Mouse (Mus musculus): ENCODE measurements around the gene Taf1b. TPM values are rescaled to one million over a fixed set of nuclear protein-coding genes. Genes with fewer than 3 reads are reported as not detected.
"Not testable (repeated sequence)": the region's sequence is repeated elsewhere in the genome, so short reads cannot be mapped to it uniquely, and the experiment has no call there.

The Taf1b gene
- 32.4 and 33.0 TPM in 2 replicates for polyA plus RNA-seq (2014; fragmentation: Nextera tagmentation; extraction: Ambion mirVana)

- Histone ChIP-seq H3K36me3 (ENCODE audit: control insufficient read depth, insufficient read depth, low read length) (no peaks in the 10 kb centered on the region), H3K9ac (ENCODE audit: low read length) (peak within 1 kb of the TSS; percentile 76), H3K4me3 (ENCODE audit: low read depth, low read length) (peak within 1 kb of the TSS; percentile 72), H3K4me2 (peak within 1 kb of the TSS; percentile 49), H3K4me1 (ENCODE audit: control insufficient read depth, insufficient read depth, low read length) (no peaks in the 10 kb centered on the region), H3K27ac (ENCODE audit: low read depth, low read length) (no peak within 1 kb of the TSS), H3K27me3 (ENCODE audit: control insufficient read depth, insufficient read depth, low read length) (no peaks in the 10 kb centered on the region), H3K9me3 (ENCODE audit: control insufficient read depth, low read length) (no peaks in the 10 kb centered on the region)
- peak; percentile 93 for ATAC-seq (ENCODE audit: low FRiP score)
- DNase-seq (ENCODE audit: low spot score, missing footprints): peak; percentile 98
- 12% methylated on average over 22 of the region's 31 CpGs for WGBS
These were observed at the start of gene Taf1b for GRCm38 (mm10) chr12:24498150-24498840. Gene Taf1b, plus strand, starts transcription at chr12:24498359.

GRCm38 (mm10) chr12:24460406-24460805 lies 37.8 kb upstream of the Taf1b start:
- DNase-seq (ENCODE audit: low spot score, missing footprints): no peak
- Histone ChIP-seq H3K27ac (ENCODE audit: low read depth, low read length) (no peak overlapping the region), H3K4me3 (ENCODE audit: low read depth, low read length) (no peak overlapping the region)

GRCm38 (mm10) chr12:24462121-24462520 lies 36.0 kb upstream of the Taf1b start:
- DNase-seq (ENCODE audit: low spot score, missing footprints); H3K4me1 ChIP-seq (ENCODE audit: control insufficient read depth, insufficient read depth, low read length); H3K9ac ChIP-seq (ENCODE audit: low read length); H3K4me3 ChIP-seq (ENCODE audit: low read depth, low read length); H3K27me3 ChIP-seq (ENCODE audit: control insufficient read depth, insufficient read depth, low read length); H3K27ac ChIP-seq (ENCODE audit: low read depth, low read length); H3K9me3 ChIP-seq (ENCODE audit: control insufficient read depth, low read length); ATAC-seq (ENCODE audit: low FRiP score); H3K4me2 ChIP-seq; H3K36me3 ChIP-seq (ENCODE audit: control insufficient read depth, insufficient read depth, low read length): not testable (repeated sequence)
- 36% methylated on average over 4 of the region's 4 CpGs for WGBS

More at GRCm38 (mm10) chr12:24460406-24460805, 37.8 kb upstream of the Taf1b start:
- Histone ChIP-seq H3K27me3 (ENCODE audit: control insufficient read depth, insufficient read depth, low read length) (no peaks in the 10 kb centered on the region), H3K9me3 (ENCODE audit: control insufficient read depth, low read length) (no peaks in the 10 kb centered on the region; the same call in 1 of the 2 replicates), H3K9ac (ENCODE audit: low read length) (no peak overlapping the region), H3K4me1 (ENCODE audit: control insufficient read depth, insufficient read depth, low read length) (no peaks in the 10 kb centered on the region), H3K36me3 (ENCODE audit: control insufficient read depth, insufficient read depth, low read length) (no peaks in the 10 kb centered on the region), H3K4me2 (no peak overlapping the region)
- 90% methylated on average over 10 of the region's 10 CpGs for WGBS
- no peak for ATAC-seq (ENCODE audit: low FRiP score)

GRCm38 (mm10) chr12:24463490-24463889 lies 34.7 kb upstream of the Taf1b start:
- not testable (repeated sequence) for H3K36me3 ChIP-seq (ENCODE audit: control insufficient read depth, insufficient read depth, low read length); H3K4me3 ChIP-seq (ENCODE audit: low read depth, low read length); H3K4me1 ChIP-seq (ENCODE audit: control insufficient read depth, insufficient read depth, low read length); ATAC-seq (ENCODE audit: low FRiP score); H3K4me2 ChIP-seq; H3K9ac ChIP-seq (ENCODE audit: low read length); DNase-seq (ENCODE audit: low spot score, missing footprints); H3K9me3 ChIP-seq (ENCODE audit: control insufficient read depth, low read length); H3K27ac ChIP-seq (ENCODE audit: low read depth, low read length); H3K27me3 ChIP-seq (ENCODE audit: control insufficient read depth, insufficient read depth, low read length)
- WGBS: 79% methylated on average over 6 of the region's 6 CpGs

GRCm38 (mm10) chr12:24468966-24469365 lies 29.2 kb upstream of the Taf1b start:
- no peaks in the 10 kb centered on the region for H3K27me3 ChIP-seq (ENCODE audit: control insufficient read depth, insufficient read depth, low read length)
- no peaks in the 10 kb centered on the region for H3K36me3 ChIP-seq (ENCODE audit: control insufficient read depth, insufficient read depth, low read length)
- no peak for ATAC-seq (ENCODE audit: low FRiP score)
- H3K4me2 ChIP-seq: no peak overlapping the region
- DNase-seq (ENCODE audit: low spot score, missing footprints): no peak
- no peak overlapping the region for H3K27ac ChIP-seq (ENCODE audit: low read depth, low read length)
- 83% methylated on average over 2 of the region's 2 CpGs for whole genome bisulfite sequencing
- H3K4me1 ChIP-seq (ENCODE audit: control insufficient read depth, insufficient read depth, low read length): no peaks in the 10 kb centered on the region
- H3K9ac ChIP-seq (ENCODE audit: low read length): no peak overlapping the region
- H3K9me3 ChIP-seq (ENCODE audit: control insufficient read depth, low read length): no peaks in the 10 kb centered on the region
- H3K4me3 ChIP-seq (ENCODE audit: low read depth, low read length): no peak overlapping the region

- 18% methylated on average over 4 of the region's 4 CpGs for WGBS
- Histone ChIP-seq H3K27ac (ENCODE audit: low read depth, low read length) (no peak overlapping the region), H3K9ac (ENCODE audit: low read length) (no peak overlapping the region), H3K4me3 (ENCODE audit: low read depth, low read length) (no peak overlapping the region), H3K36me3 (ENCODE audit: control insufficient read depth, insufficient read depth, low read length) (no peaks in the 10 kb centered on the region), H3K27me3 (ENCODE audit: control insufficient read depth, insufficient read depth, low read length) (no peaks in the 10 kb centered on the region), H3K4me1 (ENCODE audit: control insufficient read depth, insufficient read depth, low read length) (no peaks in the 10 kb centered on the region), H3K4me2 (no peak overlapping the region), H3K9me3 (ENCODE audit: control insufficient read depth, low read length) (no peaks in the 10 kb centered on the region)
- DNase-seq (ENCODE audit: low spot score, missing footprints): peak; percentile 89
- ATAC-seq (ENCODE audit: low FRiP score): no peak
These were observed 27.2 kb upstream of the Taf1b start for GRCm38 (mm10) chr12:24470943-24471342.

- DNase-seq (ENCODE audit: low spot score, missing footprints) (no peak), ATAC-seq (ENCODE audit: low FRiP score) (no peak)
- no peak overlapping the region for H3K4me3 ChIP-seq (ENCODE audit: low read depth, low read length)
- H3K4me2 ChIP-seq: no peak overlapping the region
- H3K27ac ChIP-seq (ENCODE audit: low read depth, low read length): no peak overlapping the region
- no peaks in the 10 kb centered on the region for H3K27me3 ChIP-seq (ENCODE audit: control insufficient read depth, insufficient read depth, low read length)
- 70% methylated on average over 3 of the region's 3 CpGs for WGBS
- H3K4me1 ChIP-seq (ENCODE audit: control insufficient read depth, insufficient read depth, low read length): no peaks in the 10 kb centered on the region
- no peaks in the 10 kb centered on the region for H3K9me3 ChIP-seq (ENCODE audit: control insufficient read depth, low read length)
- H3K36me3 ChIP-seq (ENCODE audit: control insufficient read depth, insufficient read depth, low read length): no peaks in the 10 kb centered on the region
- H3K9ac ChIP-seq (ENCODE audit: low read length): no peak overlapping the region
These were observed 24.9 kb upstream of the Taf1b start for GRCm38 (mm10) chr12:24473221-24473620.

GRCm38 (mm10) chr12:24484930-24485329 lies 13.2 kb upstream of the Taf1b start:
- Histone ChIP-seq H3K4me2 (no peak overlapping the region), H3K9ac (ENCODE audit: low read length) (no peak overlapping the region), H3K27ac (ENCODE audit: low read depth, low read length) (no peak overlapping the region), H3K4me1 (ENCODE audit: control insufficient read depth, insufficient read depth, low read length) (no peaks in the 10 kb centered on the region), H3K9me3 (ENCODE audit: control insufficient read depth, low read length) (no peaks in the 10 kb centered on the region), H3K4me3 (ENCODE audit: low read depth, low read length) (no peak overlapping the region), H3K27me3 (ENCODE audit: control insufficient read depth, insufficient read depth, low read length) (no peaks in the 10 kb centered on the region), H3K36me3 (ENCODE audit: control insufficient read depth, insufficient read depth, low read length) (no peaks in the 10 kb centered on the region)
- DNase-seq (ENCODE audit: low spot score, missing footprints): no peak
- 95% methylated on average over 4 of the region's 4 CpGs for WGBS
- ATAC-seq (ENCODE audit: low FRiP score): no peak

- Histone ChIP-seq H3K9ac (ENCODE audit: low read length) (no peak overlapping the region), H3K4me1 (ENCODE audit: control insufficient read depth, insufficient read depth, low read length) (no peaks in the 10 kb centered on the region), H3K27ac (ENCODE audit: low read depth, low read length) (no peak overlapping the region), H3K4me3 (ENCODE audit: low read depth, low read length) (no peak overlapping the region), H3K9me3 (ENCODE audit: control insufficient read depth, low read length) (no peaks in the 10 kb centered on the region), H3K4me2 (no peak overlapping the region), H3K27me3 (ENCODE audit: control insufficient read depth, insufficient read depth, low read length) (no peaks in the 10 kb centered on the region), H3K36me3 (ENCODE audit: control insufficient read depth, insufficient read depth, low read length) (no peaks in the 10 kb centered on the region)
- no peak for ATAC-seq (ENCODE audit: low FRiP score)
- DNase-seq (ENCODE audit: low spot score, missing footprints): no peak
- 91% methylated on average over 1 of the region's 1 CpGs for WGBS
These were observed 11.3 kb upstream of the Taf1b start for GRCm38 (mm10) chr12:24486882-24487281.
